Mouse (Mus musculus) naive thymus-derived CD4-positive, alpha-beta T cell, adult 2 months (primary cell): ENCODE measurements around the gene Senp8.

Experiments
- DNase-seq: peaks from one replicate; pipeline ENCODE4 v3.0.0-alpha.2; 2011; ENCODE audit warnings: low read depth

Senp8 gene

GRCm38 (mm10) chr9:59716275-59716898, 34.1 kb downstream of the Senp8 start:
- DNase-seq = no peak

- DNase-seq = no peak
These were observed 41.3 kb downstream of the Senp8 start for GRCm38 (mm10) chr9:59709225-59709624.

- DNase-seq = no peak
These were observed 43.4 kb downstream of the Senp8 start for GRCm38 (mm10) chr9:59706850-59707825.

- DNase-seq = no peak
These were observed 47.4 kb downstream of the Senp8 start for GRCm38 (mm10) chr9:59703099-59703498.

GRCm38 (mm10) chr9:59701094-59701493, 49.4 kb downstream of the Senp8 start:
- DNase-seq = no peak

- DNase-seq = no peak
These were observed 54.1 kb downstream of the Senp8 start for GRCm38 (mm10) chr9:59696381-59696780.

- DNase-seq = no peak
These were observed 55.1 kb downstream of the Senp8 start for GRCm38 (mm10) chr9:59695451-59695813.

GRCm38 (mm10) chr9:59694571-59695450, 55.7 kb downstream of the Senp8 start:
- DNase-seq = no peak

GRCm38 (mm10) chr9:59692145-59692544, 58.4 kb downstream of the Senp8 start:
- no peak for DNase-seq

- no peak for DNase-seq
These were observed 58.8 kb downstream of the Senp8 start for GRCm38 (mm10) chr9:59691635-59692094.

GRCm38 (mm10) chr9:59687416-59688046, 63.0 kb downstream of the Senp8 start:
- no peak for DNase-seq
